Mouse (Mus musculus) layer of hippocampus, adult 18-20 months (tissue): ENCODE data around the gene Cyb5r4. TPM values are rescaled to one million over a fixed set of nuclear protein-coding genes. Genes with fewer than 3 reads are reported as not detected.
"Not testable (repeated sequence)": the region's sequence is repeated elsewhere in the genome, so short reads cannot be mapped to it uniquely, and the experiment has no call there.

Source experiments
- DNase-seq, 2 experiments: peaks; one replicate each; pipeline ENCODE4 v3.0.0; 2022; ENCODE audit warnings: low spot score in 2 of 2
- long read RNA-seq: library from polyadenylated mRNA; stranded (forward); transcript quantifications from one replicate; pipeline ENCODE4 v2.0.0, GENCODE M21; 2021
- total RNA-seq, 2 experiments: library from RNA; stranded (reverse); gene quantifications; 2 replicates each; pipeline ENCODE4 v1.2.3; 2021

Cyb5r4 gene
- total RNA-seq, result 10 to 100 TPM; 36.0 to 37.5 TPM
- long read RNA-seq, transcript Cyb5r4-201 (16 exons, 2,644 nt), result major isoform, 41 of 73 reads
- long read RNA-seq, partial matches to known transcripts, result 1 of 73 reads
- long read RNA-seq, other reads (novel, unspliced or antisense), result 31 of 73 reads

GRCm38 (mm10) chr9:87021778-87022523, at the start of gene Cyb5r4:
Gene Cyb5r4, plus strand, starts transcription at chr9:87022014.
- peak; percentile 87 to 96 for DNase-seq

- DNase-seq, result not testable (repeated sequence)
Observed at GRCm38 (mm10) chr9:86972471-86972870, 49.3 kb upstream of the Cyb5r4 start.

- DNase-seq, result peak; percentile 43 to 57
Observed at GRCm38 (mm10) chr9:86973562-86973961, 48.3 kb upstream of the Cyb5r4 start.

GRCm38 (mm10) chr9:86976896-86977295, 44.9 kb upstream of the Cyb5r4 start:
- DNase-seq, result peak; percentile 28 to 71

- DNase-seq, result no peak
Observed at GRCm38 (mm10) chr9:86978257-86978907, 43.4 kb upstream of the Cyb5r4 start.

GRCm38 (mm10) chr9:86980048-86980447, 41.8 kb upstream of the Cyb5r4 start:
- DNase-seq, result no peak

- DNase-seq, result no peak
Observed at GRCm38 (mm10) chr9:86980942-86981341, 40.9 kb upstream of the Cyb5r4 start.

- no peak for DNase-seq
Observed at GRCm38 (mm10) chr9:86981551-86981950, 40.3 kb upstream of the Cyb5r4 start.

GRCm38 (mm10) chr9:86984583-86984982, 37.2 kb upstream of the Cyb5r4 start:
- no peak for DNase-seq

- DNase-seq, result no peak
Observed at GRCm38 (mm10) chr9:86985105-86985504, 36.7 kb upstream of the Cyb5r4 start.

- DNase-seq, result no peak
Observed at GRCm38 (mm10) chr9:86986703-86987296, 35.0 kb upstream of the Cyb5r4 start.

- DNase-seq, result no peak
Observed at GRCm38 (mm10) chr9:86989822-86990221, 32.0 kb upstream of the Cyb5r4 start.

GRCm38 (mm10) chr9:86991758-86992157, 30.1 kb upstream of the Cyb5r4 start:
- no peak for DNase-seq

- DNase-seq, result no peak
Observed at GRCm38 (mm10) chr9:86997046-86997691, 24.6 kb upstream of the Cyb5r4 start.

GRCm38 (mm10) chr9:86999956-87000582, 21.7 kb upstream of the Cyb5r4 start:
- DNase-seq, result peak; percentile 19 to 65

- no peak for DNase-seq
Observed at GRCm38 (mm10) chr9:87004701-87005434, 16.9 kb upstream of the Cyb5r4 start.

- DNase-seq, result no peak
Observed at GRCm38 (mm10) chr9:87005435-87005779, 16.4 kb upstream of the Cyb5r4 start.

GRCm38 (mm10) chr9:87008507-87008906, 13.3 kb upstream of the Cyb5r4 start:
- DNase-seq, result peak; percentile 21 to 39

- DNase-seq, result no peak
Observed at GRCm38 (mm10) chr9:87008919-87009318, 12.9 kb upstream of the Cyb5r4 start.

GRCm38 (mm10) chr9:87015288-87015937, 6.4 kb upstream of the Cyb5r4 start, which contains the start of gene Ripply2:
Gene Ripply2, plus strand, starts transcription at chr9:87015537.
- peak; percentile 29 to 65 for DNase-seq
